Mouse (Mus musculus) bone marrow, adult 2 months (tissue): ENCODE measurements around the gene Atp2b4.

ENCODE experiments used
- CTCF ChIP-seq: fragments of 200-500 bp; IDR thresholded peaks from 2 replicates; pipeline ENCODE4 v1.5.1; 2011; ENCODE audit warnings: low read length, control low read depth; ENCODE audit not compliant: control insufficient read depth, insufficient read depth
- POLR2A ChIP-seq: fragments of 200-500 bp; IDR thresholded peaks from 2 replicates; pipeline ENCODE4 v1.6.1; 2011; ENCODE audit warnings: low read depth, mild to moderate bottlenecking, control low read depth, low read length, borderline replicate concordance; ENCODE audit not compliant: control insufficient read depth

DNA sequence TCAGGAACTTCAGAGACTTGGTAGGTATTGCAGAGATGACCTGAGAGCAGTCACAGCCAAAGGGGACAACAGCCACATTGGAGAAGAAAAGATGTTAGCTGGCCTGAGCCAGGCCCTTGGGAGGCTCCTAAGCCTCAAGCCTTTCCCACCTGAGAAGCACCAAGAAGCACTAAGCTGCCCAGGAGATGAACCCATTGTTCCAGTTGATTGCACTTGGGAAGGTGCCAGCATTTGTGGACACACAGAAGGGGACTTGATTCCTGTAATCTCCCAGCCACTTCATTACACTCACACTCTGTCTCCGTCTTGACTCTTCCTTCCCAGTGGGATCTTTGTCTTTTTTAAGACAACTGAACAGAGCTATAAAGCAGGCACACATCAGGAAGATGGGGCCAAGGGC, 85.7 kb downstream of the Atp2b4 start:
- TF ChIP-seq CTCF (no peak), POLR2A (no peak)
